Mouse (Mus musculus): ENCODE data around the gene Pik3r5. TPM values are rescaled to one million over a fixed set of nuclear protein-coding genes. Genes with fewer than 3 reads are reported as not detected.

Gene Pik3r5
- polyA plus RNA-seq, 1 experiment: 3.7 TPM

DNA sequence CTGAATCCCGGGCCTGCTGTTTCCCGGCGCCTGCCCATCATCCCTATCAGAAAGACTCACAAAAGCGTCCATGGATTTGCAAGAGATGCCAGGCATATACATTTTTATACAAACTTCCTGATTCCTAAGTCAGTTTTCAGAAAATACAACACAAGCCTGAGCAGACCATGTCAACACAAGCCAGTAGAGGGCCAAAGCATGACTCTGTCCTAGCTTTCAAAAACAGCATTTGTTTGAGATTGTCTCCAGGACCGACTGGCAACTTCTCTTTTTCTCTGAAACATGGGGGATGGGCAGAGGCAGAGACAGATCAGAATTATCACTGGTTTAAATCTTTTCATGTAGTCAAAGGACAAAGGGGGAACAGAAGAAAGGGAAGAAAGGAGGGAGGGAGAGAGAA lies 89.4 kb downstream of the Pik3r5 start:
- no peak for DNase-seq (ENCODE audit: low read depth)

GRCm38 (mm10) chr11:68526441-68526840 lies 94.5 kb downstream of the Pik3r5 start:
- no peak for DNase-seq (ENCODE audit: low read depth)

- DNase-seq (ENCODE audit: low read depth): no peak
Measured at GRCm38 (mm10) chr11:68531066-68531806, 99.3 kb downstream of the Pik3r5 start.

GRCm38 (mm10) chr11:68531941-68532535 lies 100.1 kb downstream of the Pik3r5 start:
- DNase-seq (ENCODE audit: low read depth): no peak

DNA sequence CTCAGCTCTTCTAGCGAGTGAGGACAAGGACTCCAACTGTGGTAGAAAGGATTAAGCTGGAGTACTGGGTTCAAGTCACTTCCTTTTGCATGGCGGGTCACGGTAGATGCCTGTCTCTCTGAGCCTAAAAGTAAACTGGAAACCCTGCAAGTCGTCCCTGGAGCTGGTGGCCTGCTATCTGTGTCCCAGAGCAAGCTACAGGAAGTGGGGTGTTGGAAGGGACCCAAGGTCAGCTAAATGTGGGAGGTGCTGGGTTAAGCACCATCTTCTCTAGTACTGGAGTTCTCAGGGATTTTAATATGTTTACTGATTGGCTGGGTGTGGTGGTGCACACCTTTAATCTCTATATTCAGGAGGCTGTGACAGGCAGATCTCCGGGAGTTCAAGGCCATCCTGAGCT lies 100.9 kb downstream of the Pik3r5 start:
- no peak for DNase-seq (ENCODE audit: low read depth)

- no peak for DNase-seq (ENCODE audit: low read depth)
Measured at GRCm38 (mm10) chr11:68533971-68534475, 102.1 kb downstream of the Pik3r5 start.

DNA sequence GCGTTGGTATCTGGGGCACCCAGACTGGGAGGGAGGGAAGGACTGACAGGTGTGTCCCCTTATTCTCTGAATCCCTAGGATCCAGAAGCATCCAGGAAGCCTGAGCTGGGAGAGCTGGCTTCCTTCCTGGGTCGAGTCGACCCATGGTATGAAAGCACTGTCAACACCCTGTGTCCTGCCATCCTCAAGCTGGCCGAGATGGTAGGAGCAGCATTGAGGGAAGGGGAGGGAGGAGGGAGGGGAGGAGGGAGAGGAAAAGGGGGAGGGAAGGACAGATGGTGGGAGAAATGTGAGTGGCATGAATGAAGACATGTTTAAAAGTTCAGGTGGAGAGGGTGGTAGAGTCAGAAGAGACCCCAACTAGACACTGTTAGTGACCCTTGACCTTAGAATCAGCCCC lies 104.1 kb downstream of the Pik3r5 start:
- DNase-seq (ENCODE audit: low read depth): no peak

GRCm38 (mm10) chr11:68536465-68536864 lies 104.5 kb downstream of the Pik3r5 start:
- no peak for DNase-seq (ENCODE audit: low read depth)

DNA sequence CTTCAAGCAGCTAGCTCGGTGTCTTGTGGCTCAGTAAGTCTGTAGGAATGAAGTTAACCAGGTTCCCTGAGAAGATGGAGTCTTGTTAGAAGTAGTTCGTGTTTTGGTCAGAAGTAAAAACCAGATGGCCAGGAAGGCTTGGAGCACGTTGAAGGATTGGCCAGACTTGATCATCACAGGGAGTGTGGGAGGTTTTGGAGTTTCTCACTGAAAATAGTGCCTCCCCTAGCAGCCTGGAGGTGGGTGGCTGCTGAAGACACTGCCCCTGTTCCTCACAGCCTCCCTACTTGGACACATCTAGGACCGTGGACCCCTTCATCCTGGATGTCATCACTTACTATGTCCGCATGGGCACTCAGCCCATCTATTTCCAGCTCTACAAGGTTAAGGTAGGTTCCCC lies 107.7 kb downstream of the Pik3r5 start:
- DNase-seq (ENCODE audit: low read depth): no peak

GRCm38 (mm10) chr11:68544554-68544953 lies 112.6 kb downstream of the Pik3r5 start:
- DNase-seq (ENCODE audit: low read depth): no peak

DNA sequence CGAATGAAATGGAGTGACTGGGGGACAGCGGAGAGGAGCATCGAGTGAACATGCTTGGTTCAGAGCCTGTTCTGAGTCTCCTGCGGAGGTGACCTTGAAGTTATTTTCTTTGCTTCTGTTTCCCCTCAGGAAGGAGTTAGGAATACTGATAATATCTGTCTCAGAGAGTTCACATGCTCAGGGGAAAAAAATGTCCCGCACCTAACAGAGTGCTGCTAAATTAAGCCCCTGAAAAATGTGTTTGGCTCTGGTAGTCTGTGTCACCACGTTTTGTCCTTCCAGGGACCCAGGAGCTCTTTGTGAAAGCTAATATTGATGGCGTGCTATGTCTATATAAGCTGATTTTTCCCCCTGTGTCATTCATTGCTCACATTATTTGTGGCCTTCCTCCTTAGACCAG lies 113.3 kb downstream of the Pik3r5 start:
- no peak for DNase-seq (ENCODE audit: low read depth)

GRCm38 (mm10) chr11:68545682-68546222 lies 113.8 kb downstream of the Pik3r5 start:
- DNase-seq (ENCODE audit: low read depth): no peak

Other genes starting within 250 kb of the Pik3r5 start
- 23.0 and 39.6 TPM in 2 replicates for gene Ntn1, start 31.3 kb upstream of the Pik3r5 start, polyA plus RNA-seq (2012; rRNA removed)
- 5.4 and 7.0 TPM in 2 replicates for gene Pik3r6, start 70.9 kb downstream of the Pik3r5 start, polyA plus RNA-seq (2012; rRNA removed)
- 5.3 and 6.2 TPM in 2 replicates for gene Mfsd6l, start 124.1 kb downstream of the Pik3r5 start, polyA plus RNA-seq (2012; rRNA removed)
- 0.09 and 0.28 TPM in 2 replicates for gene Ccdc42, start 154.9 kb downstream of the Pik3r5 start, polyA plus RNA-seq (2012; rRNA removed)